28 mouse cellular contexts compared by ENCODE assay signal in the genomic region with DNA sequence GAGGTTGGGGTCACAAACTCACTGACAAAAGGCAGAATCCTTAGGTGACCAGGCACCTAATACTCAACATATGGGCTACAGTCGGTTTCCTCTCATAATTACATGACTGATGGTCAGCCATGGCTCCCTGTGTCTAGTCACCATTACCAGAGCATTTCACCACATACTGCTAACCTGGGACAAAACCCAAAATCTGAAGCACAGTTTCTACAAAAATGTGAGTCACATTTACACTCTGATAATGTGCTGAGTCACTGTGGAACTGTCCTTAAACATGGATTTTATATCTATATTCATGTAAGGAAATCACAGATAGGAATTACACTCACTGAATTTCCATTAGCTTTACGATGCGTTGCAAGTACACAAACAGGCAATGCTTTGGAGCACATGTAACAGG.
A peak's percentile ranks its signal among the peaks of the same experiment; 100 is the strongest.
DNase-seq lines count a peak whose midpoint lies in the region; ATAC-seq and TF ChIP-seq lines count a peak whose summit lies in the region.
"Had no signal": no experiment of that assay in that cellular context is flagged by ENCODE, and none has a peak within 500 bp of the region (broad histone marks: within the 10 kb centered on the region; RNA-seq: fewer than 3 reads in every experiment).

No protein-coding gene starts in this region.

- H3K9me3 ChIP-seq in limb, embryonic 10.5 days (replicated peaks): no peaks in the 10 kb centered on the region
- H3K9me3 ChIP-seq: embryonic facial prominence, embryonic 10.5 days; embryonic facial prominence, embryonic 12.5 days; forebrain, embryonic 10.5 days; forebrain, embryonic 12.5 days; G1E had no signal

- ATAC-seq in frontal cortex, adult (ENCODE audit: low TSS enrichment): peak; percentile 55; the same call in 1 of the 2 replicates
- ATAC-seq: activated CD4-positive, CD25-positive, alpha-beta regulatory T cell, adult 4 months; CD4-positive, CD25-positive, alpha-beta regulatory T cell, adult 4 months; forebrain, embryonic 14.5 days; forebrain, embryonic 16.5 days; Patski had no signal

- no peak overlapping the region for H3K27ac ChIP-seq in limb, embryonic 10.5 days
- H3K27ac ChIP-seq in layer of hippocampus, adult 2 months: no peak overlapping the region
- H3K27ac ChIP-seq: embryonic facial prominence, embryonic 10.5 days; embryonic facial prominence, embryonic 12.5 days; forebrain, embryonic 10.5 days; forebrain, embryonic 12.5 days had no signal

- H3K4me3 ChIP-seq in limb, embryonic 10.5 days: no peak overlapping the region
- no peak overlapping the region for H3K4me3 ChIP-seq in layer of hippocampus, adult 2 months
- H3K4me3 ChIP-seq: embryonic facial prominence, embryonic 10.5 days; embryonic facial prominence, embryonic 12.5 days; erythroblast, embryonic 14.5 days; forebrain, embryonic 10.5 days; forebrain, embryonic 12.5 days had no signal

- no peaks in the 10 kb centered on the region for H3K27me3 ChIP-seq in limb, embryonic 10.5 days (ENCODE audit: low read depth, poor library complexity, severe bottlenecking)
- H3K27me3 ChIP-seq: CH12.LX; embryonic facial prominence, embryonic 12.5 days; forebrain, embryonic 12.5 days; Patski had no signal

- TF ChIP-seq CTCF in layer of hippocampus, adult 2 months (conservative IDR thresholded peaks at IDR 0.05): no peak

- peaks cover 24% of the 10 kb centered on the region for H3K4me1 ChIP-seq in limb, embryonic 10.5 days
- H3K4me1 ChIP-seq: embryonic facial prominence, embryonic 12.5 days had no signal

- no peak for DNase-seq in frontal cortex, postnatal 14 days (ENCODE audit: low spot score in 2 of 2)
- DNase-seq in 3T3-L1 (ENCODE audit: low read depth, low spot score) (peak; percentile 69), NIH3T3 (ENCODE audit: low read depth) (peak; percentile 52)
- DNase-seq in limb, embryonic 10.5 days (ENCODE audit: low spot score): peak; percentile 7
- DNase-seq in Muller cell, postnatal 12 days (ENCODE audit: inconsistent ontology term): no peak
- DNase-seq in layer of hippocampus, adult 2 months (ENCODE audit: low spot score in 2 of 2): no peak
- DNase-seq: adrenal gland, adult 8-10 months; adrenal gland, postnatal 14 days; adrenal gland, postnatal 36 days; B cell, adult 2 months; cerebellum, adult 11-12 months; cerebellum, adult 2 months; cerebellum, adult 9-10 months; cerebellum, postnatal 10 days; cerebellum, postnatal 25 days had no signal

- WGBS in limb, embryonic 10.5 days: 90% methylated on average over 3 of the region's 3 CpGs

- H3K36me3 ChIP-seq in limb, embryonic 10.5 days: no peaks in the 10 kb centered on the region
- H3K36me3 ChIP-seq: embryonic facial prominence, embryonic 10.5 days; embryonic facial prominence, embryonic 12.5 days; forebrain, embryonic 10.5 days; G1E had no signal

Comparison
In these comparisons a context has a peak if more than half of its experiments do, and no peak if none do; other contexts are left out.
1. DNase-seq: peak in 3T3-L1 (single experiment), NIH3T3 (single experiment) and limb, embryonic 10.5 days (single experiment); none in frontal cortex, postnatal 14 days (0 of 2), Muller cell, postnatal 12 days (single experiment) and layer of hippocampus, adult 2 months (0 of 2).